Mouse (Mus musculus) CD4-positive naive resting alpha-beta T cell, adult 76 days (primary cell): ENCODE results near the gene Sardh. TPM values are rescaled to one million over a fixed set of nuclear protein-coding genes. Genes with fewer than 3 reads are reported as not detected.

Experiments used
- total RNA-seq: library from RNA; stranded (reverse); gene quantifications from one replicate; pipeline ENCODE4 v1.2.4, GENCODE M21; 2023

The Sardh gene
- 0.35 TPM for total RNA-seq

DNA sequence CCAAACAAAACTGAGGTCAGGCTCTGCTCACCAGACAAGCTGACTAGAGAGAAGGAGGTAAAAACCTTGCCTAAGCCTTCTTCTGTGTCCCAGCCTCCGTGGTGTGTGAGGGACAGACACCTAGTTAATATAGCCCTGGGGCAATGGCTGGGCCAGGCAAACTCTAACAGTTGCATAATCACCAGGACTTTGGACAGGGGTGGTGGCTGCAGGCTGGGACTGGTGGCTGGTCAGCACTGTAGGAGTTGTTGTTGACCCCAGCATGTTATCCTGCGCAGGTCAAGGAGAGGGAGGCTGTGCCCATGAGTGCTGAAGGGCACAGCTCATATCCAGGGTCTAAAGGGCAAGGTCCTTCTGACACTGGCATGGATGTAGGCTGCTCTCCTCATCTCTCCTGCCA lies at the start of gene Sardh:
TSS of gene Sardh (minus strand) at position 127 of the 400 bp plus-strand sequence.

DNA sequence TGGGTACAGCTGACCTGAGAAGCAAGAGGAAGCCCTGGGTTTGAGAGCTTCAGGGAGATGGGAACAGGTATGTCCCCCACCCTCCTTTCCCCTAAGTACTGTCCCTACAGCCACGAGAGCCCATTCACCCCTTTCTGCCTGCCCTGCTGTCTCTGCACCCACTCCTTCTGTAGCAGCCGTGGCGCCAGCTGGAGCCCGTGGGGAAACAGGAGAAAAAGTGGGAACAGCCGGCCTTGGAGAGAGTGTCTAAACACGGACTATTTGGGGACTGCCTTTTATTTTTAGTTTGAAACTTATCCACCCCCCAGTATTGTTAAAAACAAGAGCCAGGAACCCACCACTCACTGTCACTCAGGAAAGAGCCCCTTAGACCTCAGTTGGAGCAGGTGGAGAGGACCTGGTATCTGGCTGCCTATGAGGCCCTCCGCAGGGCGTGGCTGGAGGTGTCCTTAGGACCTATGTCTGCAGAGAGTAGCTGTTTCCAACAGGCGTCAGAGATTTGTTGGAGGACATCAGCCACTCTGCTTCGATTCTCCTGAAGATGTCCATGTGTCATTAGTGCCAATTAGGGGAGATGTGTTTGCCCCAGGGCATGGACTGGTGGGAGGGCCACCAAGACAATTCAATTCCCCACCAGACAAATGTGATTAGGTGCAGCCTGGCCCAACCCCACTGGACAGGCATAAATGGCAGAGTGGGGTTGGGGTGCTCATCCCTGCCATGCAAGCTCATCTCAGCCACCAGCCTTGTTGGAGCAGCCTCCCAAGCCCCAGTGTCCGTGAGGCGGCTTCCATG lies 83.1 kb downstream of the Sardh start, which contains the start of gene Dbh:
TSS of gene Dbh (plus strand) at position 438 of the 795 bp plus-strand sequence.

DNA sequence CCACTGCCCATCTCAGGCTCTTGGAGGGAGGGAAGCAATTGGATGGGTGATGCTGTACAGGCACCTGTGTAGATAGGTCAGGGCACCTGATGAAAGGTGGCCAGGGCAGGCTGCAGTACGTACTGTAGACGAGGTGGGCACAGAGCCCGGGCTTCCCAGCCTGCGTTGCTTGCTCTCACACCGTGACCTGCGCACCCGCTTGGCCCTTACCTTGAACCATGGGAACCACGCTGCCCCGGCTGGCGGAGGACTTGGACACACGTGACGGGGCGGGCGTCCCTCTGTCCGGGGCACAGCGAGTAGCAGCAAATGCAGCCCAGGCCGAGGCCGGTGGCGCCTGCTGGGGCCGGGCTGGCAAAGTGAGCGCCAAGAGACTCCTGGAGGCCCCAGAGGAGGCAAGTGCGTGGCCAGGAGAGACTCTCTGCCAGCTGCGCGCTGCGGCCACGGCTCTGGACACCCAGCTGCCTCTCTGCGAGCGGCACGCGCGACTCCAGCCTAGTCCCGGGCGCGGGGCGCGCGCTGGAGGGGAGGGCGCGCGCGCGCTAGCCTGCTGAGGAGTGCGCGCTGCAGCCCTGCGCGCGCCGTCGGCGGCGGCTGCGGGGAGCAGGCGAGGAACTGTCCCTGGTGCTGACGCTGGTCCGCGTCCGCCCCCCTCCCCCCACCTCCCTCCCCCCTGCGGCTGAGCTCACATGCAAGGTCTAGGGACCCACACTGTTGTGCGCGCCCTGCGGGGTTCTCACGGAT lies 106.0 kb downstream of the Sardh start, which contains the start of gene Fam163b:
TSS of gene Fam163b (minus strand) at position 542 of the 744 bp plus-strand sequence.

Other genes with a start within 250 kb of the Sardh start
- gene Cacfd1, start 238.4 kb downstream of the Sardh start, total RNA-seq: 27.6 TPM
- 1.2 TPM for gene Slc2a6, start 220.3 kb downstream of the Sardh start, total RNA-seq
- gene Mymk, start 176.2 kb downstream of the Sardh start, total RNA-seq: not detected
- gene Adamtsl2, start 169.0 kb downstream of the Sardh start, total RNA-seq: not detected
- gene Fam163b, start 105.8 kb downstream of the Sardh start, total RNA-seq: not detected
- not detected for gene Dbh, start 83.1 kb downstream of the Sardh start, total RNA-seq
- 21.3 TPM for gene Vav2, start 178.7 kb upstream of the Sardh start, total RNA-seq
- gene Brd3os, start 194.0 kb upstream of the Sardh start, total RNA-seq: not detected